13 mouse cellular contexts compared by ENCODE assay signal in genomic region chr3:70324692-70325091, GRCm38 (mm10).
"Had no signal": no experiment of that assay in that cellular context is flagged by ENCODE, and none has a peak within 500 bp of the region (broad histone marks: within the 10 kb centered on the region; RNA-seq: fewer than 3 reads in every experiment).

No protein-coding gene starts in this region.

- H3K27me3 ChIP-seq: limb, embryonic 13.5 days; midbrain, embryonic 15.5 days; neural tube, embryonic 13.5 days had no signal

- H3K9ac ChIP-seq: limb, embryonic 13.5 days; liver, embryonic 14.5 days; midbrain, embryonic 15.5 days; neural tube, embryonic 13.5 days had no signal

- H3K9me3 ChIP-seq: limb, embryonic 13.5 days; midbrain, embryonic 15.5 days; neural tube, embryonic 13.5 days had no signal

- H3K4me2 ChIP-seq: limb, embryonic 13.5 days; midbrain, embryonic 11.5 days; midbrain, embryonic 15.5 days; neural tube, embryonic 13.5 days had no signal

- H3K36me3 ChIP-seq: limb, embryonic 13.5 days; midbrain, embryonic 15.5 days; neural tube, embryonic 13.5 days had no signal

- DNase-seq: kidney, adult 8-10 months; kidney, postnatal 25 days; layer of hippocampus, adult 9-11 months; layer of hippocampus, postnatal 36 days; lung, adult 18-20 months; lung, postnatal 36 days; right cerebral cortex, postnatal 14 days; thymus, postnatal 4 days had no signal

- H3K4me3 ChIP-seq: limb, embryonic 13.5 days; midbrain, embryonic 15.5 days; neural tube, embryonic 13.5 days had no signal

- ATAC-seq: midbrain, embryonic 15.5 days had no signal

- H3K27ac ChIP-seq: limb, embryonic 13.5 days; liver, embryonic 14.5 days; midbrain, embryonic 15.5 days; neural tube, embryonic 13.5 days had no signal

- H3K4me1 ChIP-seq: limb, embryonic 13.5 days; midbrain, embryonic 15.5 days; neural tube, embryonic 13.5 days had no signal
